Mouse (Mus musculus): ENCODE data around the gene Il23a.

DNA sequence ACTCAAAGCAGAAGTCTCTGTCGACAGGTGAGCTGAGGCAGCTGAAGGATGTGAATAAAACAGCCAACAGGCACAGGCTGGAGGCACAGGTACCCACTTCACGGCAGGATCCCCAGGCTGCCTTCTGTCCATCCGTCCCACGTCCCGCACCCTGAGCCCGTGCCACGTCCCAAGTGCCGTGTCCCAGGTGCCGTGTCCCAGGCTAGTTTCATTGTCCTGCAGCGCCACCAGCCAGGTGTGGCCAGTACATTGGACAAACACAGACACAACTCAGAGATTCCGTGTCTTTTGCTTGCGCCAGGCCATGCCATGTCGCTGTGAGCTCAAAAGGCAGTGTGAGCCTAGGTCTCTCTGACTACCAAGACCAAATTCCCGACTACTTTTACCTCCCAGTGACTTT is 16.9 kb downstream of the Il23a start:
- TF ChIP-seq CTCF (conservative IDR thresholded peaks at IDR 0.05; ENCODE audit: insufficient read depth, insufficient read length, low read depth, low read length) (no peak), POLR2A (IDR thresholded peaks at IDR 0.05; ENCODE audit: low read depth, low read length) (no peak)
